Mouse (Mus musculus): ENCODE results near the gene Hnrnpll. TPM values are rescaled to one million over a fixed set of nuclear protein-coding genes. Genes with fewer than 3 reads are reported as not detected.

Gene Hnrnpll
- 65.6 and 66.6 TPM in 2 replicates for polyA plus RNA-seq (2014; fragmentation: Nextera tagmentation; extraction: Ambion mirVana)

- peak; percentile 99 for ATAC-seq (ENCODE audit: insufficient number of reproducible peaks, insufficient read depth, low FRiP score, low read depth)
- WGBS = under 1% methylated on average over 94 of the region's 97 CpGs
- no peaks in the 10 kb centered on the region; the same call in 1 of the 2 replicates for H3K36me3 ChIP-seq (ENCODE audit: control insufficient read depth, insufficient read depth, low read length)
These were observed at the start of gene Hnrnpll for GRCm38 (mm10) chr17:80061783-80062619. Hnrnpll (minus strand) TSS chr17:80062334.

DNA sequence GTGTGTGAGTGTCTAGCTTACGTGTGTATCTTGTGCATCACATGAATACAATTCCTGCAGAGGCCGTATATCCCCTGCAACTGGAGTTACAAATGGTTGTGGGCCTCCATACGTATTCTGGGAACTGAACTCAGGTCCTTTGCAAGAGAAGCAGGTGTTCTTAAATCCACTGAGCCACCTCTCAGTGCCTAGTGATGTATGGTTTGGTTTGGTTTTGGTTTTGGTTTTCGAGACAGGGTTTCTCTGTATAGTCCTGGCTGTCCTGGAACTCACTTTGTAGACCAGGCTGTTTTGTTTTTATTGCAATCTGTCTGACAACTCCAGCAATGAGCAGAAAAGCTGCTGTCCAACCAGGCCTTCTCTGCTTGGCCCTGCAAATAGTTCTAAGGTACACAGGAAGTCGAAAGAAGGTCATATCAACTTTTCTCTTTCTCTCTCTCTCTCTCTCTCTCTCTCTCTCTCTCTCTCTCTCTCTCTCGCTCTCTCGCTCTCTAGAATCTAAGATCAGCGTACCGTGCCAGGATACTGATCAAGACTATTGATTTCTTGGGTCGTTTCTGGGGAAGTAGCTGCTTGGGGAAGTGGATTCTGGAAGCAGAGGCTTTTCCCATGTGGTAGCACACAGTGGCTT is 43.3 kb upstream of the Hnrnpll start:
- Histone ChIP-seq H3K4me1 (ENCODE audit: control insufficient read depth, insufficient read depth, low read length) (no peaks in the 10 kb centered on the region), H3K4me3 (ENCODE audit: low read depth, low read length) (no peak overlapping the region), H3K9ac (replicated peaks; ENCODE audit: low read depth, low read length) (no peak overlapping the region), H3K27me3 (ENCODE audit: control insufficient read depth, insufficient read depth, low read length) (no peaks in the 10 kb centered on the region), H3K27ac (ENCODE audit: low read length) (no peak overlapping the region), H3K36me3 (ENCODE audit: control insufficient read depth, insufficient read depth, low read length) (no peaks in the 10 kb centered on the region), H3K4me2 (replicated peaks; ENCODE audit: low read depth, low read length) (no peak overlapping the region), H3K9me3 (ENCODE audit: control insufficient read depth, low read depth, low read length) (no peaks in the 10 kb centered on the region)
- WGBS = 76% methylated on average over 10 of the region's 10 CpGs
- ATAC-seq (ENCODE audit: insufficient number of reproducible peaks, insufficient read depth, low FRiP score, low read depth) = no peak

More at GRCm38 (mm10) chr17:80061783-80062619, at the start of gene Hnrnpll:
- no peaks in the 10 kb centered on the region for H3K27me3 ChIP-seq (ENCODE audit: control insufficient read depth, insufficient read depth, low read length)
- peaks cover 12% of the 10 kb centered on the region; the same call in 1 of the 2 replicates for H3K4me1 ChIP-seq (ENCODE audit: control insufficient read depth, insufficient read depth, low read length)
- H3K4me3 ChIP-seq (ENCODE audit: low read depth, low read length) = peak within 1 kb of the TSS; percentile 97
- H3K27ac ChIP-seq (ENCODE audit: low read length) = peak within 1 kb of the TSS; percentile 100
- H3K9me3 ChIP-seq (ENCODE audit: control insufficient read depth, low read depth, low read length) = no peaks in the 10 kb centered on the region
- H3K4me2 ChIP-seq (replicated peaks; ENCODE audit: low read depth, low read length) = peak within 1 kb of the TSS; percentile 85
- H3K9ac ChIP-seq (replicated peaks; ENCODE audit: low read depth, low read length) = peak within 1 kb of the TSS; percentile 98

GRCm38 (mm10) chr17:80099823-80100222 is 37.7 kb upstream of the Hnrnpll start:
- WGBS = 82% methylated on average over 6 of the region's 6 CpGs
- H3K36me3 ChIP-seq (ENCODE audit: control insufficient read depth, insufficient read depth, low read length) = no peaks in the 10 kb centered on the region
- H3K27ac ChIP-seq (ENCODE audit: low read length) = no peak overlapping the region
- H3K27me3 ChIP-seq (ENCODE audit: control insufficient read depth, insufficient read depth, low read length) = no peaks in the 10 kb centered on the region
- no peak overlapping the region for H3K9ac ChIP-seq (replicated peaks; ENCODE audit: low read depth, low read length)
- 0 out of 2 replicates have a peak, but pooled peaks cover 6% of the 10 kb centered on the region for H3K4me1 ChIP-seq (ENCODE audit: control insufficient read depth, insufficient read depth, low read length)
- no peak overlapping the region for H3K4me3 ChIP-seq (ENCODE audit: low read depth, low read length)
- H3K4me2 ChIP-seq (replicated peaks; ENCODE audit: low read depth, low read length) = no peak overlapping the region
- no peak for ATAC-seq (ENCODE audit: insufficient number of reproducible peaks, insufficient read depth, low FRiP score, low read depth)
- no peaks in the 10 kb centered on the region for H3K9me3 ChIP-seq (ENCODE audit: control insufficient read depth, low read depth, low read length)

DNA sequence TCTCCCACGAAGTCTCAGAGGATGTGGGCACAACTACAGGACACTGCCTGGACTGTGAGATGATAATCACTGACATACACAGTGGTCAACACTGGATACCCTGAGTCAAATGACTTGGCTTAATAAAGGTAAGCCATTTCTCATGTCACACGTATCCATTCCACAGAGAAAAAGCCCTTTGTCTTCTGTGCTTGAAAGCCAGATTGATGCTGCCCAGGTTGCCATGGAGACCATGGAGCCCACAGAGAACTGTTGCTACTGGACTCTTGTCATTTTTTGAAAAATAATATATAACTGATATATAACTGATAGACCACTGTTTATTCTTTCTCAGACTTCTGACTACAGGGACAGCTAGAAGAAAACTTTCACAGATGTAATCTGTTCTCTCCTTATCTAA is 35.1 kb upstream of the Hnrnpll start:
- 33% methylated on average over 2 of the region's 2 CpGs for WGBS
- Histone ChIP-seq H3K9me3 (ENCODE audit: control insufficient read depth, low read depth, low read length) (no peaks in the 10 kb centered on the region), H3K27ac (ENCODE audit: low read length) (no peak overlapping the region), H3K4me1 (ENCODE audit: control insufficient read depth, insufficient read depth, low read length) (0 out of 2 replicates have a peak, but pooled peaks cover 6% of the 10 kb centered on the region), H3K36me3 (ENCODE audit: control insufficient read depth, insufficient read depth, low read length) (no peaks in the 10 kb centered on the region), H3K4me2 (replicated peaks; ENCODE audit: low read depth, low read length) (no peak overlapping the region), H3K9ac (replicated peaks; ENCODE audit: low read depth, low read length) (no peak overlapping the region), H3K27me3 (ENCODE audit: control insufficient read depth, insufficient read depth, low read length) (no peaks in the 10 kb centered on the region), H3K4me3 (ENCODE audit: low read depth, low read length) (no peak overlapping the region)
- ATAC-seq (ENCODE audit: insufficient number of reproducible peaks, insufficient read depth, low FRiP score, low read depth) = no peak

DNA sequence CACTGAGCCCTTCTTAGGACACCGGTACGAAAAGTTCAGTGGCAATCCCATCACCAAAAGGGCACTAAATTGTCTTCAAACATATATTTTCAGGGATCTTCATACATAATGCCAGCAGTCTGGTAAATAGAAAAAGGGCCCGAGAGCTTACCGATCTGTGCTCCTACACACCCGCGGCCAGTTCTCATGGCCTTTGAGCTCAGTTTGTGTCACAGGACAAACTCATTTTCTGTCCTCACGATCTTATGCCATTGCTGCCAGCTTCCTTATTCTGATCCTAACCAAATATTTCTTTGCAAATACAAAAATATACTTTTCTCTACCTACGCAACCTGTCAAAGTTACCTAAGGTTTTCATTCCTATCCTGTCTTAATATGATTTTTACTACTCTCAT is 34.6 kb upstream of the Hnrnpll start:
- 77% methylated on average over 8 of the region's 8 CpGs for WGBS
- no peaks in the 10 kb centered on the region for H3K27me3 ChIP-seq (ENCODE audit: control insufficient read depth, insufficient read depth, low read length)
- H3K4me1 ChIP-seq (ENCODE audit: control insufficient read depth, insufficient read depth, low read length) = 0 out of 2 replicates have a peak, but pooled peaks cover 6% of the 10 kb centered on the region
- peak overlapping the region; percentile 31; the same call in 1 of the 2 replicates for H3K4me2 ChIP-seq (replicated peaks; ENCODE audit: low read depth, low read length)
- no peaks in the 10 kb centered on the region for H3K36me3 ChIP-seq (ENCODE audit: control insufficient read depth, insufficient read depth, low read length)
- H3K4me3 ChIP-seq (ENCODE audit: low read depth, low read length) = no peak overlapping the region
- H3K9me3 ChIP-seq (ENCODE audit: control insufficient read depth, low read depth, low read length) = no peaks in the 10 kb centered on the region
- ATAC-seq (ENCODE audit: insufficient number of reproducible peaks, insufficient read depth, low FRiP score, low read depth) = no peak
- no peak overlapping the region for H3K9ac ChIP-seq (replicated peaks; ENCODE audit: low read depth, low read length)
- no peak overlapping the region for H3K27ac ChIP-seq (ENCODE audit: low read length)

GRCm38 (mm10) chr17:80096043-80096719 is 34.0 kb upstream of the Hnrnpll start:
- Histone ChIP-seq H3K9me3 (ENCODE audit: control insufficient read depth, low read depth, low read length) (no peaks in the 10 kb centered on the region), H3K36me3 (ENCODE audit: control insufficient read depth, insufficient read depth, low read length) (no peaks in the 10 kb centered on the region), H3K27ac (ENCODE audit: low read length) (no peak overlapping the region), H3K4me3 (ENCODE audit: low read depth, low read length) (no peak overlapping the region; the same call in 1 of the 2 replicates), H3K9ac (replicated peaks; ENCODE audit: low read depth, low read length) (no peak overlapping the region), H3K4me1 (ENCODE audit: control insufficient read depth, insufficient read depth, low read length) (0 out of 2 replicates have a peak, but pooled peaks cover 6% of the 10 kb centered on the region), H3K27me3 (ENCODE audit: control insufficient read depth, insufficient read depth, low read length) (no peaks in the 10 kb centered on the region), H3K4me2 (replicated peaks; ENCODE audit: low read depth, low read length) (peak overlapping the region; percentile 31)
- WGBS = 13% methylated on average over 20 of the region's 20 CpGs
- peak; percentile 61; the same call in 1 of the 2 replicates for ATAC-seq (ENCODE audit: insufficient number of reproducible peaks, insufficient read depth, low FRiP score, low read depth)

- H3K27ac ChIP-seq (ENCODE audit: low read length) = no peak overlapping the region
- H3K9me3 ChIP-seq (ENCODE audit: control insufficient read depth, low read depth, low read length) = no peaks in the 10 kb centered on the region
- H3K4me2 ChIP-seq (replicated peaks; ENCODE audit: low read depth, low read length) = peak overlapping the region; percentile 31; the same call in 1 of the 2 replicates
- no peak overlapping the region for H3K9ac ChIP-seq (replicated peaks; ENCODE audit: low read depth, low read length)
- 71% methylated on average over 9 of the region's 9 CpGs for WGBS
- H3K4me1 ChIP-seq (ENCODE audit: control insufficient read depth, insufficient read depth, low read length) = 0 out of 2 replicates have a peak, but pooled peaks cover 6% of the 10 kb centered on the region
- H3K4me3 ChIP-seq (ENCODE audit: low read depth, low read length) = no peak overlapping the region
- H3K36me3 ChIP-seq (ENCODE audit: control insufficient read depth, insufficient read depth, low read length) = no peaks in the 10 kb centered on the region
- ATAC-seq (ENCODE audit: insufficient number of reproducible peaks, insufficient read depth, low FRiP score, low read depth) = no peak; the same call in 1 of the 2 replicates
- no peaks in the 10 kb centered on the region for H3K27me3 ChIP-seq (ENCODE audit: control insufficient read depth, insufficient read depth, low read length)
These were observed 33.2 kb upstream of the Hnrnpll start for GRCm38 (mm10) chr17:80095254-80095899.
